Mouse (Mus musculus) small intestine, adult 2 months (tissue): ENCODE data around the gene Szrd1. TPM values are rescaled to one million over a fixed set of nuclear protein-coding genes. Genes with fewer than 3 reads are reported as not detected.
A peak's percentile ranks its signal among the peaks of the same experiment; 100 is the strongest.

Experiments
- H3K27ac ChIP-seq: fragments of 200-500 bp; 2 replicates; pipeline ENCODE4 v1.5.1; 2012; ENCODE audit warnings: low read depth, low read length, control low read depth, inconsistent platforms; ENCODE audit not compliant: insufficient read depth
- H3K27me3 ChIP-seq: fragments of 200-500 bp; 2 replicates; pipeline ENCODE4 v1.6.1; 2012; ENCODE audit warnings: mild to moderate bottlenecking, moderate library complexity, low read length, inconsistent platforms; ENCODE audit not compliant: control insufficient read depth, insufficient read depth
- H3K36me3 ChIP-seq: fragments of 200-500 bp; 2 replicates; pipeline ENCODE4 v1.6.1; 2012; ENCODE audit warnings: mild to moderate bottlenecking, low read length, control low read depth, inconsistent platforms; ENCODE audit not compliant: control insufficient read depth, insufficient read depth
- H3K4me1 ChIP-seq: fragments of 200-500 bp; 2 replicates; pipeline ENCODE4 v1.6.1; 2012; ENCODE audit warnings: low read length, inconsistent platforms, mixed read lengths; ENCODE audit not compliant: control insufficient read depth, insufficient read depth, insufficient read length
- H3K4me3 ChIP-seq: fragments of 200-500 bp; 2 replicates; pipeline ENCODE4 v1.5.1; 2012; ENCODE audit warnings: low read depth, mild to moderate bottlenecking, control low read depth, inconsistent platforms, low read length, moderate library complexity
- CTCF ChIP-seq: fragments of 200-500 bp; IDR thresholded peaks from 2 replicates; pipeline ENCODE4 v1.5.1; 2012; ENCODE audit warnings: low read depth, mild to moderate bottlenecking, control low read depth, inconsistent platforms, low read length, moderate library complexity, mixed read lengths; ENCODE audit not compliant: insufficient replicate concordance, insufficient read length; ENCODE audit errors: extremely low read depth
- POLR2A ChIP-seq: fragments of 200-500 bp; IDR thresholded peaks from 2 replicates; pipeline ENCODE4 v1.6.1; 2012; ENCODE audit warnings: low read depth, mild to moderate bottlenecking, control low read depth, inconsistent platforms, low read length, moderate library complexity
- WGBS: fragments of 180-500 bp; shearing (Covaris S2); methylation state at CpG from one replicate; pipeline ENCODE4 v1.1.7; 2018; 5-methylcytosine and 5-hydroxymethylcytosine counted together
- polyA plus RNA-seq: library from polyadenylated mRNA; depleted of rRNA; stranded (reverse); fragments of >200 nt; gene quantifications from 2 replicates; pipeline ENCODE4 v1.2.3, GENCODE M21; 2012

Gene Szrd1
- polyA plus RNA-seq, 1 experiment, result 52.5 TPM

- Histone ChIP-seq H3K27me3 (no peaks in the 10 kb centered on the region), H3K4me1 (no peaks in the 10 kb centered on the region), H3K36me3 (no peaks in the 10 kb centered on the region), H3K4me3 (no peak overlapping the region), H3K27ac (no peak overlapping the region)
- TF ChIP-seq CTCF (no peak), POLR2A (no peak)
- 79% methylated on average over 10 of the region's 10 CpGs for WGBS
These were observed 44.6 kb downstream of the Szrd1 start for GRCm38 (mm10) chr4:141095016-141095415.

GRCm38 (mm10) chr4:141088714-141089113, 50.9 kb downstream of the Szrd1 start:
- no peak overlapping the region for H3K27ac ChIP-seq
- no peaks in the 10 kb centered on the region for H3K27me3 ChIP-seq
- no peak for TF ChIP-seq CTCF
- TF ChIP-seq POLR2A, result no peak
- no peak overlapping the region for H3K4me3 ChIP-seq
- peaks cover 5% of the 10 kb centered on the region; the same call in 1 of the 2 replicates for H3K4me1 ChIP-seq
- WGBS, result 65% methylated on average over 9 of the region's 9 CpGs
- no peaks in the 10 kb centered on the region for H3K36me3 ChIP-seq

- Histone ChIP-seq H3K36me3 (no peaks in the 10 kb centered on the region), H3K4me3 (no peak within 1 kb of the TSS), H3K27ac (no peak within 1 kb of the TSS), H3K4me1 (peaks cover 5% of the 10 kb centered on the region; the same call in 1 of the 2 replicates), H3K27me3 (no peaks in the 10 kb centered on the region)
- no peak for TF ChIP-seq POLR2A
- no peak for TF ChIP-seq CTCF
- 82% methylated on average over 6 of the region's 6 CpGs for WGBS
These were observed 51.5 kb downstream of the Szrd1 start, which contains the start of gene Spata21 for GRCm38 (mm10) chr4:141088033-141088432. Gene Spata21, plus strand, starts transcription at chr4:141088333.

- Histone ChIP-seq H3K4me1 (peaks cover 5% of the 10 kb centered on the region; the same call in 1 of the 2 replicates), H3K4me3 (no peak overlapping the region), H3K27ac (no peak overlapping the region), H3K27me3 (no peaks in the 10 kb centered on the region), H3K36me3 (no peaks in the 10 kb centered on the region)
- WGBS, result 57% methylated on average over 10 of the region's 10 CpGs
- TF ChIP-seq CTCF, result no peak
- TF ChIP-seq POLR2A, result no peak
These were observed 52.7 kb downstream of the Szrd1 start for GRCm38 (mm10) chr4:141086862-141087261.

GRCm38 (mm10) chr4:141078510-141079137, 61.0 kb downstream of the Szrd1 start:
- H3K27me3 ChIP-seq, result no peaks in the 10 kb centered on the region
- peaks cover 1% of the 10 kb centered on the region; the same call in 1 of the 2 replicates for H3K36me3 ChIP-seq
- no peak overlapping the region for H3K27ac ChIP-seq
- TF ChIP-seq CTCF, result no peak
- TF ChIP-seq POLR2A, result no peak
- no peak overlapping the region for H3K4me3 ChIP-seq
- WGBS, result 68% methylated on average over 18 of the region's 18 CpGs
- peaks cover 4% of the 10 kb centered on the region; the same call in 1 of the 2 replicates for H3K4me1 ChIP-seq

GRCm38 (mm10) chr4:141077681-141078509, 61.7 kb downstream of the Szrd1 start, which contains the start of gene Necap2:
Gene Necap2, minus strand, starts transcription at chr4:141078357.
- Histone ChIP-seq H3K4me3 (peak within 1 kb of the TSS; percentile 92), H3K27ac (peak within 1 kb of the TSS; percentile 53; the same call in 1 of the 2 replicates), H3K27me3 (no peaks in the 10 kb centered on the region), H3K36me3 (peaks cover 7% of the 10 kb centered on the region; the same call in 1 of the 2 replicates), H3K4me1 (peaks cover 4% of the 10 kb centered on the region; the same call in 1 of the 2 replicates)
- TF ChIP-seq POLR2A, result peak; percentile 86; the same call in 1 of the 2 replicates
- TF ChIP-seq CTCF, result peak; percentile 85
- WGBS, result under 1% methylated on average over 67 of the region's 67 CpGs
